Mouse (Mus musculus): Measurements from ENCODE around the gene Prkaca. TPM values are rescaled to one million over a fixed set of nuclear protein-coding genes. Genes with fewer than 3 reads are reported as not detected.

Prkaca gene
- polyA plus RNA-seq, 1 experiment from 2014 or later, result 175 TPM

DNA sequence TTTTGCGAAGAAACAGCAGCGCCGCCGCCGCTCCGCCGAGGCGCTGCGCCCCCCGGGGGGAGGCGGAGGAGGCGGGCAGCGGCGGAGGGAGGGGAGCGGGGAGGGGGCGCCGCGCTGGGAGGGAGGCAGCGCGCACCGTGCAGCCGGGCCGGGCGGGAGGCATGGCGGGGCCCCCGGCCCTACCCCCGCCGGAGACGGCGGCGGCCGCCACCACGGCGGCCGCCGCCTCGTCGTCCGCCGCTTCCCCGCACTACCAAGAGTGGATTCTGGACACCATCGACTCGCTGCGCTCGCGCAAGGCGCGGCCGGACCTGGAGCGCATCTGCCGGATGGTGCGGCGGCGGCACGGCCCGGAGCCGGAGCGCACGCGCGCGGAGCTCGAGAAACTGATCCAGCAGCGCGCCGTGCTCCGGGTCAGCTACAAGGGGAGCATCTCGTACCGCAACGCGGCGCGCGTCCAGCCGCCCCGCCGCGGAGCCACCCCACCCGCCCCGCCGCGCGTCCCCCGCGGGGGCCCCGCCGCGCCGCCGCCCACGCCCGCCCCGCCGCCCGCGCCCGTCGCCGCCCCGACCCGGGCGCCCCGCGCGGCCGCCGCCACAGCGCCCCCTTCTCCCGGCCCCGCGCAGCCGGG is 24.8 kb downstream of the Prkaca start, which contains the start of gene Samd1:
Samd1 (plus strand) TSS at position 162 of the 631 bp plus-strand sequence.
- peak within 1 kb of the TSS; percentile 75 for H3K4me3 ChIP-seq (ENCODE audit: low read depth, low read length)
- H3K27me3 ChIP-seq (ENCODE audit: control insufficient read depth, insufficient read depth, low read length), result 0 out of 2 replicates have a peak, but pooled peaks cover 6% of the 10 kb centered on the region
- peak within 1 kb of the TSS; percentile 91 for H3K27ac ChIP-seq (ENCODE audit: low read depth, low read length)
- peak; percentile 28; the same call in 1 of the 2 replicates for ATAC-seq (ENCODE audit: low read depth)
- WGBS, result 0% methylated on average over 27 of the region's 112 CpGs
- H3K36me3 ChIP-seq (ENCODE audit: control insufficient read depth, insufficient read depth, low read length), result peaks cover 11% of the 10 kb centered on the region; the same call in 1 of the 2 replicates
- H3K4me2 ChIP-seq (ENCODE audit: low read depth, low read length), result peak within 1 kb of the TSS; percentile 72
- H3K4me1 ChIP-seq (ENCODE audit: control insufficient read depth, insufficient read depth, low read length), result peaks cover 13% of the 10 kb centered on the region
- no peaks in the 10 kb centered on the region for H3K9me3 ChIP-seq (ENCODE audit: control insufficient read depth, low read length)
- peak within 1 kb of the TSS; percentile 85 for H3K9ac ChIP-seq (replicated peaks; ENCODE audit: low read depth, low read length)

DNA sequence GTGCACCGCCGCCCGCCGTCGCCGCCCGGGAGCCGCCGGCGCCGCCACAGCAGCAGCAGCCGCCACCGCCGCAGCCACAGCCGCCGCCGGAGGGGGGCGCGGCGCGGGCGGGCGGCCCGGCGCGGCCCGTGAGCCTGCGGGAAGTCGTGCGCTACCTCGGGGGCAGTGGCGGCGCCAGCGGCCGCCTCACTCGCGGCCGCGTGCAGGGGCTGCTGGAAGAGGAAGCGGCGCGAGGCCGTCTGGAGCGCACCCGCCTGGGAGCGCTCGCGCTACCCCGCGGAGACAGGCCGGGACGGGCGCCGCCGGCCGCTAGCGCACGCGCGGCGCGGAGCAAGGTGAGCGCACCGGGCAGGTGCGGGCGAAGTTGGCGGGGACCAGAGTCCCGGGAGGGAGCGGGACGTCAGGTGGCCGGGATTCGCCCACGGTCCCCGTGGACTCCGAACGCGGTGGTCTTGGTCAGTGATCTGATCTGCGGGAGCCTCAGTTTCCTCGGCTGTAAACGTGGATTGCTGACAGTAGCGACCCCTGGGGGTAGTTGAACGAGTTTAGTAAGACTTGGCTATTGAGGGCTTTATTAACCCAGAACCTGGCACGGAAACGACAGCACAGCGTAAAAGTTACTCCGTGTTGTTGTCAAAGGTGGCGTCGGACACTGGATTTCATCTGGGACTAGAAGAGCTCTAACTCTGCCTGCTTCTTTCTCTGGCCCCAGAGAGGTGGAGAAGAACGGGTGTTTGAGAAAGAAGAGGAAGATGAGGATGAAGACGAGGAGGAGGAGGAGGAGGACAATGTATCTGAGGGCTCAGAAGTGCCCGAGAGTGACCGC is 25.7 kb downstream of the Prkaca start:
- WGBS, result 1% methylated on average over 54 of the region's 92 CpGs
- peaks cover 10% of the 10 kb centered on the region; the same call in 1 of the 2 replicates for H3K36me3 ChIP-seq (ENCODE audit: control insufficient read depth, insufficient read depth, low read length)

GRCm38 (mm10) chr8:83999057-83999705 is 26.4 kb downstream of the Prkaca start:
- Histone ChIP-seq H3K27me3 (ENCODE audit: control insufficient read depth, insufficient read depth, low read length) (0 out of 2 replicates have a peak, but pooled peaks cover 6% of the 10 kb centered on the region), H3K4me2 (ENCODE audit: low read depth, low read length) (peak overlapping the region; percentile 72), H3K4me3 (ENCODE audit: low read depth, low read length) (peak overlapping the region; percentile 75), H3K9me3 (ENCODE audit: control insufficient read depth, low read length) (no peaks in the 10 kb centered on the region), H3K9ac (replicated peaks; ENCODE audit: low read depth, low read length) (peak overlapping the region; percentile 85; the same call in 1 of the 2 replicates), H3K27ac (ENCODE audit: low read depth, low read length) (no peak overlapping the region), H3K4me1 (ENCODE audit: control insufficient read depth, insufficient read depth, low read length) (peaks cover 15% of the 10 kb centered on the region), H3K36me3 (ENCODE audit: control insufficient read depth, insufficient read depth, low read length) (peaks cover 5% of the 10 kb centered on the region; the same call in 1 of the 2 replicates)
- no peak for ATAC-seq (ENCODE audit: low read depth)
- whole genome bisulfite sequencing, result 73% methylated on average over 16 of the region's 16 CpGs

More for the DNA sequence above, 25.7 kb downstream of the Prkaca start:
- peak overlapping the region; percentile 85 for H3K9ac ChIP-seq (replicated peaks; ENCODE audit: low read depth, low read length)
- H3K4me3 ChIP-seq (ENCODE audit: low read depth, low read length), result peak overlapping the region; percentile 75
- 0 out of 2 replicates have a peak, but pooled peaks cover 6% of the 10 kb centered on the region for H3K27me3 ChIP-seq (ENCODE audit: control insufficient read depth, insufficient read depth, low read length)
- H3K4me2 ChIP-seq (ENCODE audit: low read depth, low read length), result peak overlapping the region; percentile 72
- peak overlapping the region; percentile 74 for H3K27ac ChIP-seq (ENCODE audit: low read depth, low read length)
- H3K4me1 ChIP-seq (ENCODE audit: control insufficient read depth, insufficient read depth, low read length), result peaks cover 13% of the 10 kb centered on the region
- peak; percentile 12; the same call in 1 of the 2 replicates for ATAC-seq (ENCODE audit: low read depth)
- no peaks in the 10 kb centered on the region for H3K9me3 ChIP-seq (ENCODE audit: control insufficient read depth, low read length)

DNA sequence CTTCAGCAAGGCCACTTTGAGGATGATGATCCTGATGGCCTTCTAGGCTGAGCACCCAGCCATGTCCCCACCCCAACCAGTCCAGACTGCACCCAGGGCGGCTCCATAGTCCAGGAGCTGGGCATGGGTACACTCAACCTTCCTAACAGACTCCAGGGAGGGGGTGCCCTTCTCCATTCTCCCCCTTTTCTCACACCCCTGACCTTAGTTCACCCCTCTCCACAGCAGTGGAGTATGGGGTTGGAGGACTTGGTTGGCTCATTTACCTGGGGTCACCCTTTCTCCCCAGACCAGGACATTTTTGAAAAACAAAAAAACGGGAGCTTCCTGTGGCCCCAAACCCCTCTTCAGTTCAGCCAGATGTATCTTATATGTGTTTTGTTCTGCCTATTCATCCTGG is 27.0 kb downstream of the Prkaca start:
- WGBS, result 92% methylated on average over 2 of the region's 2 CpGs
- H3K4me2 ChIP-seq (ENCODE audit: low read depth, low read length), result 0 out of 2 replicates have a peak overlapping the region, but pooled peaks have one; percentile 5

DNA sequence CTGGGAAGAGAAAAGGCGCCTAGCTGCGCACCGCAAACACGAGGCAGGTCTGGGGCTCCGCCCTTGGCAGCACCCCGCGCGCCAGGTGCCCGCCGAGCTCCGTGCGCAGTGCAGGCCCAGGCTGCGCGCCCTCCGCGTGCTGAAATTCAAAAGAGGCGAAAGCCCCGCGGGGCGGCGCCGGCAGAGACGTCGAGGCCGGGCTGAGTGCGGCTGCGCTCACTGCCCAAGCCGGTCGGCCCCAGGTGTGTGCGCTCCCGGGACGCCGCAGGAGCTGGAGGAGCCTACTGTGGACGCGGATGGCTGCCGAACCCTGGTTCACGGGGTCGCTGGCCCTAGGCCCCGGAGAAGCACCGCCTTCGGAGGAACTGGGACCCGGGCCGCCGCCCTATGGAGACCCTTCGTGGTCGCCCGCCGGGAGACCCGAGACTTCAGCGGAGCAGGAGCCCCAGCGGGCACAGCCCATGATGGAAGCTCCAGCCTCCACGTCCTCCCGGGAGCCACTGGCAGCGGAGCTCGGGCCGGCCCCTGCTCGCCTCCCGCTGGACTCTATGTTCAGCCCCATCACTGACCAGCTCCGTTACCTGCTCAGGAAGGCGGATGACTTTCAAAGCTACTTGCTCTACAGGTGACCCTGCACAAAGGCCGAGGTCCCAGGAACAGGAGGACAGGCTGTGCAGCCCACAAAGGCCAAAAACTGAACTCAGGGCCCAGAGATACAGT is 28.6 kb downstream of the Prkaca start, which contains the start of gene 1700067K01Rik:
1700067K01Rik (plus strand) TSS at position 222 of the 720 bp plus-strand sequence.
- 0 out of 2 replicates have a peak, but pooled peaks cover 6% of the 10 kb centered on the region for H3K27me3 ChIP-seq (ENCODE audit: control insufficient read depth, insufficient read depth, low read length)
- 16% methylated on average over 61 of the region's 61 CpGs for WGBS
- peaks cover 18% of the 10 kb centered on the region for H3K4me1 ChIP-seq (ENCODE audit: control insufficient read depth, insufficient read depth, low read length)
- peaks cover 5% of the 10 kb centered on the region; the same call in 1 of the 2 replicates for H3K36me3 ChIP-seq (ENCODE audit: control insufficient read depth, insufficient read depth, low read length)
- H3K27ac ChIP-seq (ENCODE audit: low read depth, low read length), result no peak within 1 kb of the TSS
- ATAC-seq (ENCODE audit: low read depth), result no peak
- H3K4me2 ChIP-seq (ENCODE audit: low read depth, low read length), result no peak within 1 kb of the TSS; the same call in 1 of the 2 replicates
- no peak within 1 kb of the TSS for H3K4me3 ChIP-seq (ENCODE audit: low read depth, low read length)
- H3K9ac ChIP-seq (replicated peaks; ENCODE audit: low read depth, low read length), result peak within 1 kb of the TSS; percentile 39; the same call in 1 of the 2 replicates
- H3K9me3 ChIP-seq (ENCODE audit: control insufficient read depth, low read length), result no peaks in the 10 kb centered on the region

More for the DNA sequence above, 27.0 kb downstream of the Prkaca start:
- Histone ChIP-seq H3K9ac (replicated peaks; ENCODE audit: low read depth, low read length) (no peak overlapping the region), H3K4me1 (ENCODE audit: control insufficient read depth, insufficient read depth, low read length) (peaks cover 18% of the 10 kb centered on the region), H3K36me3 (ENCODE audit: control insufficient read depth, insufficient read depth, low read length) (peaks cover 5% of the 10 kb centered on the region; the same call in 1 of the 2 replicates), H3K27me3 (ENCODE audit: control insufficient read depth, insufficient read depth, low read length) (0 out of 2 replicates have a peak, but pooled peaks cover 6% of the 10 kb centered on the region), H3K4me3 (ENCODE audit: low read depth, low read length) (no peak overlapping the region), H3K27ac (ENCODE audit: low read depth, low read length) (no peak overlapping the region), H3K9me3 (ENCODE audit: control insufficient read depth, low read length) (no peaks in the 10 kb centered on the region)
- no peak for ATAC-seq (ENCODE audit: low read depth)

DNA sequence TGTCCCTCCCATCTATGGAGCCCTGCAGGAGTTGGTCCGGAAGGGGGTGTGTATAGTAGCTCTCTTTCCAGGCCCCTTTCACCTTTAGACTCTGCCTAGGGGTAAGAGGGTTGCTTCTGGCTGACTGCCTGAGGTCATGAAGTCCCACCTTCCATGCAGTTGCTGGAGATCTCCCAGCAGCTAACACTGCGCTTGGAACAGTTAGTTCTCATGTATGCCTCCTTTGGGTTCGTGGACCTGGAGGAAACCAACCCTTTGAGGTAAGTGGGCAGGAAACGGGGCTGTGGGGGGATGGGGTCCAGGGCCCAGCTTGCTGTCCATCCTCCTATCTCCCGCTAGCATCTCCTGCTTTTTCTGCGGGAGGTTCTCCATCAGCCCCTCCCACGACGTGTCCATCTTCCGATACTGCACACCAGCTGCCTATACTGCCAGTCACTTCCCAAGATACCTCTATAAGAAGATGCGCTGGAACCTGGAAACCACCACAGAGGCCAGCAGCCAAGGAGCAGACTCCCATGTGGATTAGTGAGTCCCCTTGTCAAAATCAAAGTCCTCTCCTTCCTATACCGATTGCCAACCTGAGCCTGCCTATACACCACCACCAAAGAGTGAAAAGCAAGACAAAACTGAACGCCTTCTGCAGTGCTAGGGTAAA is 30.3 kb downstream of the Prkaca start:
- no peak for ATAC-seq (ENCODE audit: low read depth)
- 68% methylated on average over 12 of the region's 12 CpGs for WGBS
- Histone ChIP-seq H3K4me2 (ENCODE audit: low read depth, low read length) (no peak overlapping the region), H3K27ac (ENCODE audit: low read depth, low read length) (no peak overlapping the region), H3K4me1 (ENCODE audit: control insufficient read depth, insufficient read depth, low read length) (peaks cover 18% of the 10 kb centered on the region), H3K9ac (replicated peaks; ENCODE audit: low read depth, low read length) (no peak overlapping the region), H3K4me3 (ENCODE audit: low read depth, low read length) (no peak overlapping the region), H3K27me3 (ENCODE audit: control insufficient read depth, insufficient read depth, low read length) (0 out of 2 replicates have a peak, but pooled peaks cover 6% of the 10 kb centered on the region), H3K9me3 (ENCODE audit: control insufficient read depth, low read length) (no peaks in the 10 kb centered on the region), H3K36me3 (ENCODE audit: control insufficient read depth, insufficient read depth, low read length) (peaks cover 5% of the 10 kb centered on the region; the same call in 1 of the 2 replicates)

- Histone ChIP-seq H3K27ac (ENCODE audit: low read depth, low read length) (no peak overlapping the region), H3K27me3 (ENCODE audit: control insufficient read depth, insufficient read depth, low read length) (0 out of 2 replicates have a peak, but pooled peaks cover 6% of the 10 kb centered on the region), H3K9me3 (ENCODE audit: control insufficient read depth, low read length) (no peaks in the 10 kb centered on the region), H3K4me1 (ENCODE audit: control insufficient read depth, insufficient read depth, low read length) (peaks cover 17% of the 10 kb centered on the region), H3K36me3 (ENCODE audit: control insufficient read depth, insufficient read depth, low read length) (peaks cover 5% of the 10 kb centered on the region; the same call in 1 of the 2 replicates), H3K9ac (replicated peaks; ENCODE audit: low read depth, low read length) (no peak overlapping the region), H3K4me3 (ENCODE audit: low read depth, low read length) (peak overlapping the region; percentile 44), H3K4me2 (ENCODE audit: low read depth, low read length) (peak overlapping the region; percentile 94)
- ATAC-seq (ENCODE audit: low read depth), result no peak
- WGBS, result 78% methylated on average over 6 of the region's 6 CpGs
These were observed 30.9 kb downstream of the Prkaca start for GRCm38 (mm10) chr8:84003612-84004246.
